Mouse (Mus musculus): ENCODE measurements at regions not wholly inside any gene's neighbourhood (a gene's known extent, or its start where the extent isn't known, plus 50 kb on each side); places are given as distances from the start of the nearest gene placed in this dataset.

GRCm38 (mm10) chr1:96445215-96445614, 426.8 kb downstream of the Slco4c1 start:
- ATAC-seq (ENCODE audit: low FRiP score): no peak
- WGBS: 96% methylated on average over 1 of the region's 1 CpGs

DNA sequence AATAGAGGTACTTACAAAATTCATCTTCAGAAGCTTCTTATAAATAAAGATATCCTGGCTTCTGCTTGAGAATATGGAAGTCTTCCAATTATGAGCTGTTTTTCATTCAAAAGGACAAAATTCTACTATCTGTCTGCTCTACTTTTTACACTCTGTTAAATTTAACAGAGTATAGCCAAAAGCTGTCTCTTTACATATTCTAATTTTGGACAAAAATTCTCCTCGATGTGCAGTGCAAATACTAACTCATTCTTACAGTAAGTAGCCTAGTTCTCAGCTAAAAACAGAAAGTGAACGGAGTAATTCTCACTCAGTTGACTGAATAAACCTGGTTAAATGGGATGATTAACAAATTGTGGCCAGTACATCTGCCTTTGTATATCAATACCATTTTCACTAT, 438.9 kb downstream of the Slco4c1 start:
- H3K4me3 ChIP-seq (ENCODE audit: low read depth, low read length): no peak overlapping the region
- no peak for ATAC-seq (ENCODE audit: low FRiP score)
- WGBS: 87% methylated on average over 2 of the region's 2 CpGs
- H3K4me1 ChIP-seq (ENCODE audit: control insufficient read depth, insufficient read depth, low read length): no peaks in the 10 kb centered on the region
- no peaks in the 10 kb centered on the region for H3K9me3 ChIP-seq (ENCODE audit: control insufficient read depth, low read length)
- H3K9ac ChIP-seq (ENCODE audit: low read length): no peak overlapping the region
- no peaks in the 10 kb centered on the region for H3K36me3 ChIP-seq (ENCODE audit: control insufficient read depth, insufficient read depth, low read length)
- no peak overlapping the region for H3K4me2 ChIP-seq
- DNase-seq (ENCODE audit: low spot score, missing footprints): no peak
- no peaks in the 10 kb centered on the region for H3K27me3 ChIP-seq (ENCODE audit: control insufficient read depth, insufficient read depth, low read length)
- H3K27ac ChIP-seq (ENCODE audit: low read depth, low read length): no peak overlapping the region

More at GRCm38 (mm10) chr1:96445215-96445614, 426.8 kb downstream of the Slco4c1 start:
- H3K9ac ChIP-seq (ENCODE audit: low read length): no peak overlapping the region
- H3K4me3 ChIP-seq (ENCODE audit: low read depth, low read length): no peak overlapping the region
- no peaks in the 10 kb centered on the region for H3K27me3 ChIP-seq (ENCODE audit: control insufficient read depth, insufficient read depth, low read length)
- no peak for DNase-seq (ENCODE audit: low spot score, missing footprints)
- no peak overlapping the region for H3K4me2 ChIP-seq
- no peaks in the 10 kb centered on the region for H3K4me1 ChIP-seq (ENCODE audit: control insufficient read depth, insufficient read depth, low read length)
- no peaks in the 10 kb centered on the region for H3K36me3 ChIP-seq (ENCODE audit: control insufficient read depth, insufficient read depth, low read length)
- no peak overlapping the region for H3K27ac ChIP-seq (ENCODE audit: low read depth, low read length)
- H3K9me3 ChIP-seq (ENCODE audit: control insufficient read depth, low read length): no peaks in the 10 kb centered on the region

DNA sequence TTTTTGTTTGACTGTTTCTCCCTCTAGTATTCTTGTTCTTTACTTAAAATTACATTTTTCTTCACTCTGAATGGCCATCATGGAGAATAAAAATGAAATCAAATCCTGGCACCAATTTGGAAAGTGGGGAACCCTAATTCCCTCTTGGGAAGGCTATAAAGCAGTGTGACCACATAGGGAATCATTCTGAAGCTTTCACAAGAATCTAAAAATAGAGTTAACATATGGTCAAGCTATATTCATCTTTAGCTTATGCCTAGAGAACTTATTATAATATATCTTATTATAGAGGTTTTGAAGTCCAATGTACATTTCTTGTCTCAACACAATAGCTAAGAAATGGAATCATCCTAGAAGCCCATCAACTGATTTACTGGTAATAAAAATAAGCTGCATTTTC, 448.5 kb downstream of the Slco4c1 start:
- H3K4me1 ChIP-seq (ENCODE audit: control insufficient read depth, insufficient read depth, low read length): no peaks in the 10 kb centered on the region
- no peak for ATAC-seq (ENCODE audit: low FRiP score)
- no peak overlapping the region for H3K9ac ChIP-seq (ENCODE audit: low read length)
- H3K4me2 ChIP-seq: no peak overlapping the region
- DNase-seq (ENCODE audit: low spot score, missing footprints): no peak
- H3K36me3 ChIP-seq (ENCODE audit: control insufficient read depth, insufficient read depth, low read length): no peaks in the 10 kb centered on the region
- no peaks in the 10 kb centered on the region for H3K9me3 ChIP-seq (ENCODE audit: control insufficient read depth, low read length)
- H3K27me3 ChIP-seq (ENCODE audit: control insufficient read depth, insufficient read depth, low read length): no peaks in the 10 kb centered on the region
- no peak overlapping the region for H3K27ac ChIP-seq (ENCODE audit: low read depth, low read length)
- no peak overlapping the region for H3K4me3 ChIP-seq (ENCODE audit: low read depth, low read length)

DNA sequence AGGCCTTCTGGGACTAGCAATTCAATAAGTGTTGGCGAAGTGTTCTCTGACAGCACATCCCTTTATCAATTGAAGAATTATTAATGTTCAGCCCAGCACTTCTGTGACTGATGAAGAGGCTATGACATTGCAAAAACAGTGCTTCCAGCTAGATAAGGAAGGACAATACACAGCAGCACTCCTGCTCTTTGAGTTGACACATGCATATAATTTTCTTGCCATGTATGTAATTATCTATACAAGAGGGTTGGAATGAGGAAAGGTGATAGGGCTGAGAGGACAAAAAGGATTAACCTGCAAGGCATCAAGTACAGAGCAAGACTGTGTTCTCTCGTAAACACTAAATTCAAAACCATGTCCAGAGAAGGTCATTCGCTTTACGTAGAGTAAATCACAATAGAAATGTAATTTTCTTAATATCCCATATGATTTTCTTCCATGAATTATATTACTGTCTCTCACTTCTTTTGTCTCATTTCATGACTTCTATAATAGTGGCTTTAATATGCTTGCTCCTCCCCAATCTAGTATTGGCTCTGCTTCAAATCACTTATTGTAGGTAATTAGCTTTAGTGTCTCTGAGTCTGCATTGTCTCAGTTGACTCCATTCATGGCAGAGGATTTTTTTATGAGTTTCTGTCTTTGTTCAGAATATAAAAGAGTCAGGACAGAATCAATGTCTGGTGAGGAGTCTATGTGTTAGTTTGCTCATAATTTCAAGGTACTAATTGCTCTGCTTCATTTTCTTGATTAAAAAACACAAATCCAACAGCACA, 460.9 kb downstream of the Slco4c1 start:
- ATAC-seq (ENCODE audit: low FRiP score): no peak
- WGBS: 91% methylated on average over 4 of the region's 4 CpGs
- H3K4me1 ChIP-seq (ENCODE audit: control insufficient read depth, insufficient read depth, low read length): no peaks in the 10 kb centered on the region

GRCm38 (mm10) chr1:96397982-96398381, 474.0 kb downstream of the Slco4c1 start:
- 81% methylated on average over 4 of the region's 4 CpGs for WGBS
- no peak overlapping the region for H3K4me3 ChIP-seq (ENCODE audit: low read depth, low read length)
- ATAC-seq (ENCODE audit: low FRiP score): no peak
- H3K9ac ChIP-seq (ENCODE audit: low read length): no peak overlapping the region
- no peaks in the 10 kb centered on the region for H3K27me3 ChIP-seq (ENCODE audit: control insufficient read depth, insufficient read depth, low read length)
- no peaks in the 10 kb centered on the region for H3K9me3 ChIP-seq (ENCODE audit: control insufficient read depth, low read length)
- no peak overlapping the region for H3K4me2 ChIP-seq
- H3K4me1 ChIP-seq (ENCODE audit: control insufficient read depth, insufficient read depth, low read length): no peaks in the 10 kb centered on the region
- DNase-seq (ENCODE audit: low spot score, missing footprints): no peak
- no peak overlapping the region for H3K27ac ChIP-seq (ENCODE audit: low read depth, low read length)
- H3K36me3 ChIP-seq (ENCODE audit: control insufficient read depth, insufficient read depth, low read length): no peaks in the 10 kb centered on the region

More for the DNA sequence above, 460.9 kb downstream of the Slco4c1 start:
- Histone ChIP-seq H3K4me3 (ENCODE audit: low read depth, low read length) (no peak overlapping the region), H3K4me2 (no peak overlapping the region), H3K27ac (ENCODE audit: low read depth, low read length) (no peak overlapping the region), H3K36me3 (ENCODE audit: control insufficient read depth, insufficient read depth, low read length) (no peaks in the 10 kb centered on the region), H3K9ac (ENCODE audit: low read length) (no peak overlapping the region), H3K9me3 (ENCODE audit: control insufficient read depth, low read length) (no peaks in the 10 kb centered on the region), H3K27me3 (ENCODE audit: control insufficient read depth, insufficient read depth, low read length) (no peaks in the 10 kb centered on the region)
- DNase-seq (ENCODE audit: low spot score, missing footprints): no peak

DNA sequence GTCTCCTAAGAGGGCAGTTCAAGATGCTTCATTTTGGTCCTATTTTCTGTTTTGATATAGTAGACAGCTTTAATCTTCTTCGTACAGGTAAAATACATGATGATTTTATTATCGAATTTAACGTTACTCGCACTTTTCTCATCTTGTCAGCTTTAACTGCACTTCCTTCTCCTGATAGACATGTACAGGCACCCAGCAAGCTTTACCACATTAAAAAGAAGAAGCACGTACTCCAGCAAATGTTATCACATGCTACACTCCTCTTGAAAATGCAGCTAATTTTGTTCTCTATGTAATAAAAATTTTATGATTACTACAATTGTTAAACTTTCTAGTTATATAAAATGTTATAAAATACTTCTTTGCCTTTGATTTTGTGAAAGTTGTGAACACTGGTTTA, 483.6 kb downstream of the Slco4c1 start:
- WGBS: 91% methylated on average over 5 of the region's 5 CpGs
- ATAC-seq (ENCODE audit: low FRiP score): no peak

GRCm38 (mm10) chr1:96385916-96386315, 486.1 kb downstream of the Slco4c1 start:
- WGBS: 100% methylated on average over 1 of the region's 1 CpGs
- Histone ChIP-seq H3K4me2 (no peak overlapping the region), H3K27me3 (ENCODE audit: control insufficient read depth, insufficient read depth, low read length) (no peaks in the 10 kb centered on the region), H3K36me3 (ENCODE audit: control insufficient read depth, insufficient read depth, low read length) (no peaks in the 10 kb centered on the region), H3K4me1 (ENCODE audit: control insufficient read depth, insufficient read depth, low read length) (no peaks in the 10 kb centered on the region), H3K4me3 (ENCODE audit: low read depth, low read length) (no peak overlapping the region), H3K9me3 (ENCODE audit: control insufficient read depth, low read length) (no peaks in the 10 kb centered on the region), H3K27ac (ENCODE audit: low read depth, low read length) (no peak overlapping the region), H3K9ac (ENCODE audit: low read length) (no peak overlapping the region)
- DNase-seq (ENCODE audit: low spot score, missing footprints): no peak
- no peak for ATAC-seq (ENCODE audit: low FRiP score)

More for the DNA sequence above, 483.6 kb downstream of the Slco4c1 start:
- H3K9me3 ChIP-seq (ENCODE audit: control insufficient read depth, low read length): no peaks in the 10 kb centered on the region
- H3K27ac ChIP-seq (ENCODE audit: low read depth, low read length): no peak overlapping the region
- no peak overlapping the region for H3K4me3 ChIP-seq (ENCODE audit: low read depth, low read length)
- H3K9ac ChIP-seq (ENCODE audit: low read length): no peak overlapping the region
- no peaks in the 10 kb centered on the region for H3K36me3 ChIP-seq (ENCODE audit: control insufficient read depth, insufficient read depth, low read length)
- H3K4me2 ChIP-seq: no peak overlapping the region
- no peaks in the 10 kb centered on the region for H3K4me1 ChIP-seq (ENCODE audit: control insufficient read depth, insufficient read depth, low read length)
- DNase-seq (ENCODE audit: low spot score, missing footprints): no peak
- H3K27me3 ChIP-seq (ENCODE audit: control insufficient read depth, insufficient read depth, low read length): no peaks in the 10 kb centered on the region

- H3K4me1 ChIP-seq (ENCODE audit: control insufficient read depth, insufficient read depth, low read length): no peaks in the 10 kb centered on the region
- no peak overlapping the region for H3K4me3 ChIP-seq (ENCODE audit: low read depth, low read length)
- no peaks in the 10 kb centered on the region for H3K36me3 ChIP-seq (ENCODE audit: control insufficient read depth, insufficient read depth, low read length)
- H3K27ac ChIP-seq (ENCODE audit: low read depth, low read length): no peak overlapping the region
- H3K9me3 ChIP-seq (ENCODE audit: control insufficient read depth, low read length): no peaks in the 10 kb centered on the region
- no peaks in the 10 kb centered on the region for H3K27me3 ChIP-seq (ENCODE audit: control insufficient read depth, insufficient read depth, low read length)
- DNase-seq (ENCODE audit: low spot score, missing footprints) (no peak), ATAC-seq (ENCODE audit: low FRiP score) (no peak)
- 83% methylated on average over 2 of the region's 2 CpGs for WGBS
- H3K4me2 ChIP-seq: no peak overlapping the region
- no peak overlapping the region for H3K9ac ChIP-seq (ENCODE audit: low read length)
Measured at GRCm38 (mm10) chr1:96362713-96363441, 509.1 kb downstream of the Slco4c1 start.

DNA sequence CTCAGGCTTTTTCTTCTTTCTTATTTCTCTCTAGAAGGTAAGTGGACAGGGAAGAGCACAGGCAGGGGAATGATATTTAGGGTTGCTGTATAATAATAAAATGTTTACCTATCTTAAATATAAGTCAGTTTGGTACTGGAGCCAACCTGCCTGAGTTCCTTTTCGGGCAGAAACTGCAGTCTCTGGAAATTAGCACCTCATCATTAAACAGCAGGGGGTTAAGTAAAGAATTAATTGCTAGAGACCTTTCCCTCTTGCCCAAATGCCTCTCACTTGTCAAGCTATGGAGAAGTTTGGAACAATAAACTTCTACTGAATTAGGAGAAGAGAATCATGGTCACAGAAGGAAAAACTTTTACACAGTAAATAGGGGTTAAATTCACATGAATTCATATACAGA, 524.7 kb downstream of the Slco4c1 start:
- ATAC-seq (ENCODE audit: low FRiP score) (no peak), DNase-seq (ENCODE audit: low spot score, missing footprints) (no peak)
- Histone ChIP-seq H3K9ac (ENCODE audit: low read length) (no peak overlapping the region), H3K4me2 (no peak overlapping the region), H3K4me3 (ENCODE audit: low read depth, low read length) (no peak overlapping the region), H3K9me3 (ENCODE audit: control insufficient read depth, low read length) (no peaks in the 10 kb centered on the region), H3K4me1 (ENCODE audit: control insufficient read depth, insufficient read depth, low read length) (no peaks in the 10 kb centered on the region), H3K36me3 (ENCODE audit: control insufficient read depth, insufficient read depth, low read length) (no peaks in the 10 kb centered on the region), H3K27me3 (ENCODE audit: control insufficient read depth, insufficient read depth, low read length) (no peaks in the 10 kb centered on the region), H3K27ac (ENCODE audit: low read depth, low read length) (no peak overlapping the region)
- 56% methylated on average over 1 of the region's 1 CpGs for WGBS

Measured in midbrain, embryonic 11.5 days (tissue).